Mouse (Mus musculus) testis, adult 2 months (tissue): Measurements from ENCODE around the gene Olfr1037.

ENCODE experiments used
- CTCF ChIP-seq: fragments of 200-500 bp; IDR thresholded peaks from 2 replicates; pipeline ENCODE4 v1.5.1; 2012; ENCODE audit warnings: low read depth, mild to moderate bottlenecking, inconsistent platforms, low read length, moderate library complexity; ENCODE audit not compliant: control insufficient read depth, insufficient read depth, insufficient replicate concordance
- POLR2A ChIP-seq: fragments of 200-500 bp; IDR thresholded peaks from 2 replicates; pipeline ENCODE4 v1.6.1; 2012; ENCODE audit warnings: low read depth, mild to moderate bottlenecking, inconsistent platforms, low read length, moderate library complexity; ENCODE audit not compliant: control insufficient read depth

DNA sequence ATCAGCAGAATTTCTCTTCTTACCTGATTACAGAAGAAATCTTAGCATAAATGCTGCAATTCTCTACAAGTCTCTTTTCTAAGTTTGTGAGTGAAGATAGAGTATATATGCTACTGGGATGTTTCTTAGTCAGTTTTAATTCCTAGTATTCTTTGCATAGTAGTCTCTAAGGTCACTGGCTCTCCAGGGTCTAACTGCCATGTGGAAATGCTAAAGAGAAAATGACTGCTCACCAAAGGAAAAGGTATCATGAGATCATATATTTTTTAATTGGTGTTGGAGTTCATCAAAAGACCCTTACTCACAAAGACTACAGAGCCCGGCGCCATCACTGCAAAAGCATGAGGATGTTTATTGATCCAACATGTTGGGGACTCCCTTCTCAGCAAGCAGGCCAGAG is at the start of gene Olfr1037:
- TF ChIP-seq POLR2A (no peak), CTCF (no peak)
